Mouse (Mus musculus): ENCODE data around the gene Grtp1.

Grtp1 gene

DNA sequence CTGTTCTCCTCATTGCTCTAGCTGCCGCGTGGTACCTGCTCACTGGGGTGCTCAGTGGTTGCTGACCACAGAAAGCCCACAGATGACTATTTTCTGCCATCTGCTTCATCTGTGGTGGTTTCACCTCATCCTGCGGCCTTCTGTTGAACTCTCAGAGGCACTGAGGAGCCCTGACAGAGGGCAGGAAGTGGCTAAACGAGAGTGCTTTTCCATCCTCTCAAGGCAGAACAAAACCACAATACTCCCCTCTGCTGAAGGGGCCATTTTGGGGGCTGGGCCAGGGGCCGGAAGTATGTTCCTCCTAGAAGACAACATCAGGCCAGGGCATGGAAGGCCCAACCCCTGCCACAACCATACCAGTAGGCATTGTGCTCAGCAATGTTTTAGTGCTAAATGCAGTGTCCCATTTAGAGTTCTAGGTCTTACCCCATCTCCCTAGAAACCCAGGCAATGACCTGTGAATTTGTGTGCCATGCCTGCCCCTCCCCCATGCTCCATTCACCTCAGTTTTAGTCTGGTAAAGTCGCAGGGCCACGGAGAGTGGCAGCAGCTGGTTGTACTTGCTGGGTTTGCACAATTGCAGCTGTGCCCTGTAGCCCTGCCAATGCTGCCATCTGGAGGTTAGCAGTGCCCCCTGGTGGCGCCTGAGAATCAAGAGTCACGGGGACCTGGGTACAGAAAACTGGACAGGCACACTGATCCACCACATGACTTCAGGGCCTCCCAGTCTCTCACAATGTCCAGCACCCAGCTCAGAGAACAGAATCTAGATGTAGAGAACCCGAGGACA lies 13.3 kb upstream of the Grtp1 start:
- peak overlapping the region; percentile 39 for H3K4me3 ChIP-seq (replicated peaks; ENCODE audit: low read length)
- no peaks in the 10 kb centered on the region for H3K9me3 ChIP-seq (ENCODE audit: low read length)
- no peaks in the 10 kb centered on the region for H3K36me3 ChIP-seq (ENCODE audit: insufficient read depth, low read length)
- peak; percentile 73 for TF ChIP-seq CTCF (conservative IDR thresholded peaks at IDR 0.05; ENCODE audit: low read length)
- TF ChIP-seq NANOG (IDR thresholded peaks at IDR 0.05; ENCODE audit: borderline replicate concordance, low read length): no peak
- no peak for TF ChIP-seq POU5F1 (IDR thresholded peaks at IDR 0.05; ENCODE audit: borderline replicate concordance, low read length)
- no peaks in the 10 kb centered on the region for H3K27me3 ChIP-seq (ENCODE audit: insufficient read depth, low read length)
- H3K4me1 ChIP-seq (replicated peaks; ENCODE audit: low read depth, low read length): peaks cover 58% of the 10 kb centered on the region

- TF ChIP-seq POU5F1 (IDR thresholded peaks at IDR 0.05; ENCODE audit: borderline replicate concordance, low read length) (no peak), CTCF (conservative IDR thresholded peaks at IDR 0.05; ENCODE audit: low read length) (no peak), NANOG (IDR thresholded peaks at IDR 0.05; ENCODE audit: borderline replicate concordance, low read length) (no peak)
- no peak overlapping the region for H3K4me3 ChIP-seq (replicated peaks; ENCODE audit: low read length)
- no peaks in the 10 kb centered on the region for H3K27me3 ChIP-seq (ENCODE audit: insufficient read depth, low read length)
Observed at GRCm38 (mm10) chr8:13209770-13210169, 9.3 kb upstream of the Grtp1 start.

GRCm38 (mm10) chr8:13208627-13209355 lies 8.4 kb upstream of the Grtp1 start:
- no peaks in the 10 kb centered on the region for H3K36me3 ChIP-seq (ENCODE audit: insufficient read depth, low read length)
- no peak for TF ChIP-seq POU5F1 (IDR thresholded peaks at IDR 0.05; ENCODE audit: borderline replicate concordance, low read length)
- TF ChIP-seq NANOG (IDR thresholded peaks at IDR 0.05; ENCODE audit: borderline replicate concordance, low read length): no peak
- TF ChIP-seq CTCF (conservative IDR thresholded peaks at IDR 0.05; ENCODE audit: low read length): no peak
- H3K4me3 ChIP-seq (replicated peaks; ENCODE audit: low read length): 0 out of 2 replicates have a peak overlapping the region, but pooled peaks have one; percentile 24
- H3K27me3 ChIP-seq (ENCODE audit: insufficient read depth, low read length): no peaks in the 10 kb centered on the region
- H3K4me1 ChIP-seq (replicated peaks; ENCODE audit: low read depth, low read length): peaks cover 90% of the 10 kb centered on the region
- H3K9me3 ChIP-seq (ENCODE audit: low read length): no peaks in the 10 kb centered on the region

More at GRCm38 (mm10) chr8:13209770-13210169, 9.3 kb upstream of the Grtp1 start:
- Histone ChIP-seq H3K9me3 (ENCODE audit: low read length) (no peaks in the 10 kb centered on the region), H3K36me3 (ENCODE audit: insufficient read depth, low read length) (no peaks in the 10 kb centered on the region), H3K4me1 (replicated peaks; ENCODE audit: low read depth, low read length) (peaks cover 89% of the 10 kb centered on the region)

- H3K4me1 ChIP-seq (replicated peaks; ENCODE audit: low read depth, low read length): peaks cover 90% of the 10 kb centered on the region
- no peaks in the 10 kb centered on the region for H3K27me3 ChIP-seq (ENCODE audit: insufficient read depth, low read length)
- H3K9me3 ChIP-seq (ENCODE audit: low read length): peaks cover 3% of the 10 kb centered on the region; the same call in 1 of the 2 replicates
- peak overlapping the region; percentile 21 for H3K4me3 ChIP-seq (replicated peaks; ENCODE audit: low read length)
- TF ChIP-seq POU5F1 (IDR thresholded peaks at IDR 0.05; ENCODE audit: borderline replicate concordance, low read length) (no peak), NANOG (IDR thresholded peaks at IDR 0.05; ENCODE audit: borderline replicate concordance, low read length) (no peak), CTCF (conservative IDR thresholded peaks at IDR 0.05; ENCODE audit: low read length) (no peak)
- H3K36me3 ChIP-seq (ENCODE audit: insufficient read depth, low read length): peaks cover 7% of the 10 kb centered on the region
Observed at GRCm38 (mm10) chr8:13206290-13206689, 5.9 kb upstream of the Grtp1 start.

DNA sequence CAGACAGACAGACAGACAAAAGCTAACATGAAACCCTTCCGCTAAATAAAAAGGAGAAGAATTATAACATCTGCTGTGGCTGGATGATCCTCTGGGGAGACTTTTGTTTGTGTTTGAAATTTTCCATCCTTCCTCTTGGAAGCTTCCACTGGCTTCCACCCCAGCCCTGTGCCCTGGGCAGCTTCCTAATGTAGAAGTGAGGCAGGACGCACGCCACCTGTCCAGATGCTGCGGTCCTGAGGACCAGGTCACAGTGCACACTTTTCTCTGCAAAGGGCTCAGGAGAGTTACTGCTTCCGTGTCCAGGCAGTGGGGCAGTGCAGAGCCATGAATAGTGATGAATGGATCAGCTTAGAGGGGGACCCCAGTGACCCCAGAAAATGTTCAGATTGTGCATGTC lies 4.9 kb upstream of the Grtp1 start:
- no peaks in the 10 kb centered on the region for H3K27me3 ChIP-seq (ENCODE audit: insufficient read depth, low read length)
- peaks cover 80% of the 10 kb centered on the region for H3K4me1 ChIP-seq (replicated peaks; ENCODE audit: low read depth, low read length)
- peak overlapping the region; percentile 8; the same call in 1 of the 2 replicates for H3K4me3 ChIP-seq (replicated peaks; ENCODE audit: low read length)
- H3K36me3 ChIP-seq (ENCODE audit: insufficient read depth, low read length): peaks cover 7% of the 10 kb centered on the region
- no peak for TF ChIP-seq CTCF (conservative IDR thresholded peaks at IDR 0.05; ENCODE audit: low read length)
- no peak for TF ChIP-seq POU5F1 (IDR thresholded peaks at IDR 0.05; ENCODE audit: borderline replicate concordance, low read length)
- no peak for TF ChIP-seq NANOG (IDR thresholded peaks at IDR 0.05; ENCODE audit: borderline replicate concordance, low read length)
- H3K9me3 ChIP-seq (ENCODE audit: low read length): peaks cover 3% of the 10 kb centered on the region; the same call in 1 of the 2 replicates

DNA sequence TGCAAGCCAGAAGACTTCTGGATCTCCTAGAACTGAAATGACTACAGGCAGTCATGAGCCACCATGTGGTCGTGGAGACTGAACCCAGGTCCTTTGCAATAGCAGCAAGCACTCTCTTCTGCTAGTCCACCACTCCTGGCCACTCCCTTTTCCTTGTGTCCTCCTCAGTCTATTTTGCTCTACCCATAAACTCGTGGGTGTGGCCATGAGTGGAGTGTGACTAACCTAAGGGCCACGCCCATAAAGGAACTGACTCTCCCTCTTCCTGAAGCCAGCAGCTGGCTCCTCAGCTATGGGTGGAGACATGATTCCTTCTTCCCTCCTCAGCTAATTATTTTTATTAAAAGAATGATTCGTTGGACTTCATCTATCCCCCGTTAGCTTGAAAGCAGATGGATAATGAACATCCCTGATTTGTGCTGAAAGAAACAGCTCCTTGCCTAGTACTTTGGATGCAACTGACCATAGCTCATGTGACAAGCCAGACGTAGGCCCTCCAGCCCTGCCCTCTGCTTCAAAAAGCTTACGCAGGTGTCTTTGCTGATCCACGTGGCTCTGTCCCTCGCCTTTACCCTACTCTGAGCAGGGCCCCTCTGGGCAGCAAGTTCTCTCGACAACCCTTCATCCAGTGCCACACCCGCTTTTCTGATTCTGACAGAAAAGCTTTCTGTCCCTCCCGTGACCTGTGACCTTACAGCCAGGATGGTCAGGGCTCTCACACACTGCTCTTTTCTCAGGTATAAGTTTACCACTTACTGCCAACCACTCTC lies 4.1 kb upstream of the Grtp1 start:
- peaks cover 7% of the 10 kb centered on the region for H3K36me3 ChIP-seq (ENCODE audit: insufficient read depth, low read length)
- TF ChIP-seq POU5F1 (IDR thresholded peaks at IDR 0.05; ENCODE audit: borderline replicate concordance, low read length) (no peak), NANOG (IDR thresholded peaks at IDR 0.05; ENCODE audit: borderline replicate concordance, low read length) (no peak)
- H3K9me3 ChIP-seq (ENCODE audit: low read length): peaks cover 3% of the 10 kb centered on the region; the same call in 1 of the 2 replicates
- H3K4me3 ChIP-seq (replicated peaks; ENCODE audit: low read length): peak overlapping the region; percentile 8; the same call in 1 of the 2 replicates
- peaks cover 78% of the 10 kb centered on the region for H3K4me1 ChIP-seq (replicated peaks; ENCODE audit: low read depth, low read length)
- H3K27me3 ChIP-seq (ENCODE audit: insufficient read depth, low read length): no peaks in the 10 kb centered on the region

DNA sequence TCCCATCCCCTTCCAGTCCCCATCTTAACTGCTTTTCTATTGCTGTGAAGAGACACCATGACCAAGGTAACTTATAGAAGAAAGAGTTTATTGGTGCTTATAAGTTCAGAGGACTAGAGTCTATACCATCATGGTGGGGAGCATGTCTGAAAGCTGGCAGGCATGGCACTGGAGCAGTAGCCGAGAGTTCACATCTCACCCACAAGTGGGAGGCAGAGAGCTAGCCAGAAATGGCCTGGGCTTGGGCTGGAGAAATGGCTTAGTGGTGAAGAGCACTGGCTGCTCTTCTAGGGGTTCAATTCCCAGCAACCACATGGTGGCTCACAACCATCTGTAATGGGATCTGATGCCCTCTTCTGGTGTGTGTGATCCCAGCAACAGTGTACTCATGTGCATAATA lies 3.1 kb upstream of the Grtp1 start:
- Histone ChIP-seq H3K4me1 (replicated peaks; ENCODE audit: low read depth, low read length) (peaks cover 78% of the 10 kb centered on the region), H3K36me3 (ENCODE audit: insufficient read depth, low read length) (peaks cover 14% of the 10 kb centered on the region), H3K4me3 (replicated peaks; ENCODE audit: low read length) (no peak overlapping the region), H3K9me3 (ENCODE audit: low read length) (peaks cover 3% of the 10 kb centered on the region; the same call in 1 of the 2 replicates), H3K27me3 (ENCODE audit: insufficient read depth, low read length) (no peaks in the 10 kb centered on the region)
- TF ChIP-seq NANOG (IDR thresholded peaks at IDR 0.05; ENCODE audit: borderline replicate concordance, low read length): no peak
- TF ChIP-seq POU5F1 (IDR thresholded peaks at IDR 0.05; ENCODE audit: borderline replicate concordance, low read length): no peak
- TF ChIP-seq CTCF (conservative IDR thresholded peaks at IDR 0.05; ENCODE audit: low read length): peak; percentile 25; the same call in 1 of the 2 replicates

All from E14TG2a.4 (cell line).